Mouse (Mus musculus) myocyte (in vitro differentiated cells): ENCODE results near the gene Pacsin2. TPM values are rescaled to one million over a fixed set of nuclear protein-coding genes. Genes with fewer than 3 reads are reported as not detected.
A peak's percentile ranks its signal among the peaks of the same experiment; 100 is the strongest.

Experiments used
- H3K27me3 ChIP-seq: one replicate; pipeline ENCODE4 v1.6.1; 2011; ENCODE audit not compliant: control insufficient read depth, insufficient read depth, insufficient read length
- H3K36me3 ChIP-seq: one replicate; pipeline ENCODE4 v1.6.1; 2011; ENCODE audit not compliant: control insufficient read depth, insufficient read depth
- H3K4me2 ChIP-seq: one replicate; pipeline ENCODE4 v1.6.1; 2011; ENCODE audit warnings: low read depth, control low read depth
- H3K4me3 ChIP-seq: one replicate; pipeline ENCODE4 v1.5.1; 2011; ENCODE audit warnings: mild to moderate bottlenecking, control low read depth, moderate library complexity
- H3K79me2 ChIP-seq: one replicate; pipeline ENCODE4 v1.6.1; 2011; ENCODE audit not compliant: control insufficient read depth, insufficient read depth
- H3ac ChIP-seq: one replicate; pipeline ENCODE4 v1.6.1; 2011; ENCODE audit not compliant: control insufficient read depth, insufficient read length
- CEBPB ChIP-seq: IDR thresholded peaks from 2 replicates; pipeline ENCODE4 v1.6.1; 2011; ENCODE audit warnings: mild to moderate bottlenecking, moderate library complexity; ENCODE audit not compliant: poor library complexity, insufficient read depth, severe bottlenecking
- E2F4 ChIP-seq: IDR thresholded peaks from one replicate; pipeline ENCODE4 v1.6.1; 2011; ENCODE audit warnings: mild to moderate bottlenecking, control low read depth, moderate library complexity; ENCODE audit not compliant: insufficient read depth
- MAX ChIP-seq: IDR thresholded peaks from one replicate; pipeline ENCODE4 v1.6.1; 2011; ENCODE audit warnings: low read depth, mild to moderate bottlenecking, control low read depth
- MYOD1 ChIP-seq, 3 experiments: IDR thresholded peaks; one replicate each; pipeline ENCODE4 v1.6.1; 2011; ENCODE audit warnings: control low read depth in 2 of 3, low read depth in 2 of 3, mild to moderate bottlenecking in 2 of 3, moderate library complexity in 1 of 3; ENCODE audit not compliant: insufficient read length in 2 of 3, control insufficient read depth in 1 of 3
- MYOG ChIP-seq, 3 experiments: IDR thresholded peaks; one replicate each; pipeline ENCODE4 v1.6.1; 2011; ENCODE audit warnings: control low read depth in 2 of 3, low read depth in 2 of 3, mild to moderate bottlenecking in 2 of 3; ENCODE audit not compliant: insufficient read length in 2 of 3, control insufficient read depth in 1 of 3, insufficient read depth in 1 of 3
- POLR2A ChIP-seq: IDR thresholded peaks from one replicate; pipeline ENCODE4 v1.6.1; 2011; ENCODE audit warnings: low read depth, mild to moderate bottlenecking, control low read depth, moderate library complexity; ENCODE audit not compliant: insufficient read length
- POLR2AphosphoS2 ChIP-seq: IDR thresholded peaks from one replicate; pipeline ENCODE4 v1.6.1; 2011; ENCODE audit warnings: low read depth, control low read depth; ENCODE audit not compliant: insufficient read length
- REST ChIP-seq: IDR thresholded peaks from one replicate; pipeline ENCODE4 v1.6.1; 2011; ENCODE audit warnings: mild to moderate bottlenecking, control low read depth, moderate library complexity; ENCODE audit not compliant: insufficient read depth, insufficient read length
- SRF ChIP-seq: IDR thresholded peaks from one replicate; pipeline ENCODE4 v1.6.1; 2011; ENCODE audit warnings: low read depth; ENCODE audit not compliant: control insufficient read depth, insufficient read length
- TCF12 ChIP-seq: IDR thresholded peaks from one replicate; pipeline ENCODE4 v1.6.1; 2011; ENCODE audit warnings: mild to moderate bottlenecking, control low read depth; ENCODE audit not compliant: poor library complexity, insufficient read depth, severe bottlenecking
- TCF3 ChIP-seq: IDR thresholded peaks from one replicate; pipeline ENCODE4 v1.6.1; 2011; ENCODE audit warnings: low read depth, control low read depth; ENCODE audit not compliant: insufficient read length
- USF1 ChIP-seq: IDR thresholded peaks from one replicate; pipeline ENCODE4 v1.6.1; 2011; ENCODE audit warnings: low read depth, mild to moderate bottlenecking, control low read depth, moderate library complexity
- polyA plus RNA-seq: library from polyadenylated mRNA; unstranded; fragments of >200 nt; fragmentation: generic; extraction: Trizol; gene quantifications from one replicate; pipeline ENCODE4 v1.2.1, GENCODE M21; 2012; ENCODE audit warnings: missing spikeins

Gene Pacsin2
- polyA plus RNA-seq, 1 experiment: 122 TPM

DNA sequence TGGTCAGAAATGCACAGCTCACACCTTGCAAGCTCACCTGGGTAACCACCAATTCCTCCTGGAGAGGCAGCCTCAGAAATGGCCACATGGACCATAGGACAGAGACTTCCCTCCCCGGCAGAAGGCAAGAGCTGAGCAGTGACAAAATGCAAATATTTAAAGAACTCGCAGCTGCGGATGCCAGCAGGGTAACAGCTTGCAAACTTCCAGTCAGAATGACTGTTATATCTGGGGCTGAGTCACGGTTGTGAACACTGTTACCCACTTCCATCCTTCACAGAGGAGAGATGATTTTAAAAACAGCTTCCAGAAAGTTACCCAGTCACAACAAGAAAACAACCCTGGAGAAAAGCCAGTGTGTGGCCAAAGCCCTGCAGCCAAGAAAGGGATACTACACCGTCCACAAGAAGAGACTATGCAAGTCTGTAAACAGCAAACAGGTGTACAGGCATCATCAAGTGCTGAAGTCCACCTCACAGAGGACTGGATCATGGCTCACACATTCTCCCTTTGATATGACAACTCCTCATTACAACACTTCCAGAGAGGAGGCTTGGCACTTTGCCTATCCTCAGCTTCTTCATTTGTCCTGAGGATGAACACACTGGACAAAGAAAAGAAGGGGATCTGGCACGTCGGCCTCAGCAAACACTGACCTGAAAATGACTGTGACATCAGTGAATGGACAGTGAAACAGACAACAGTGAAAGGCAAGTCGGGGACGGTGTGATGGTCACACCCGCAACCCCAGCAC is 16.4 kb downstream of the Pacsin2 start:
- Histone ChIP-seq H3K36me3 (no peaks in the 10 kb centered on the region), H3K4me2 (peak overlapping the region; percentile 55), H3K4me3 (no peak overlapping the region), H3ac (no peak overlapping the region), H3K27me3 (no peaks in the 10 kb centered on the region), H3K79me2 (peaks cover 100% of the 10 kb centered on the region)
- peak in 2 of 3 experiments; percentile 59 to 73 for TF ChIP-seq MYOG (IDR thresholded peaks at IDR 0.05; ENCODE audit: control insufficient read depth in 1 of 3, insufficient read depth in 1 of 3, insufficient read length in 2 of 3, low read depth in 2 of 3)
- TF ChIP-seq TCF3: no peak
- TF ChIP-seq USF1: no peak
- TF ChIP-seq TCF12: peak; percentile 47
- TF ChIP-seq CEBPB: no peak
- no peak for TF ChIP-seq MAX
- peak in 1 of 3 experiments; percentile 36 for TF ChIP-seq MYOD1 (IDR thresholded peaks at IDR 0.05; ENCODE audit: control insufficient read depth in 1 of 3, insufficient read length in 2 of 3, low read depth in 2 of 3)

DNA sequence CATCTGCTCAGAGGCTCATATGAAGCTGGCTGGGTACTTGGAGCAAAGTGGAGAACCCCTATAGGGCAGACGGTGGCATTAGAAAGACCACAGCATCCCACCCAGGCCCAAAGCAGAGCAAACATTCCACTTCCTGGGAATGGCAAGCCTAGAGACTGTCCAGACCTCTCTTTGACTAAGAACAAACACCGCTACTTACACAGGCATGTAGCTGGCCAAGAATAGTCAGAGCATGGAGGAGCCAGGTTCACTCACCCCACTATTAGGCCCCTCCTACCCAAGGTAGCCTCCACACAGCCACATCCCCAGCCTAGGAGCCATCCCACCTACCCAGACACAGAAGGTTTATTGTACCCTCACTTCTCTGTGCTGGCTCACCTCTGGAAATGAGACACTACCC is 18.5 kb downstream of the Pacsin2 start:
- Histone ChIP-seq H3ac (no peak overlapping the region), H3K4me2 (no peak overlapping the region), H3K79me2 (peaks cover 100% of the 10 kb centered on the region), H3K27me3 (no peaks in the 10 kb centered on the region), H3K4me3 (no peak overlapping the region), H3K36me3 (no peaks in the 10 kb centered on the region)
- TF ChIP-seq TCF12: no peak
- TF ChIP-seq MYOD1 (IDR thresholded peaks at IDR 0.05; ENCODE audit: control insufficient read depth in 1 of 3, insufficient read length in 2 of 3, low read depth in 2 of 3): no peak
- no peak for TF ChIP-seq MYOG (IDR thresholded peaks at IDR 0.05; ENCODE audit: control insufficient read depth in 1 of 3, insufficient read depth in 1 of 3, insufficient read length in 2 of 3, low read depth in 2 of 3)
- no peak for TF ChIP-seq MAX
- no peak for TF ChIP-seq POLR2A
- no peak for TF ChIP-seq SRF
- TF ChIP-seq CEBPB: no peak
- no peak for TF ChIP-seq REST
- TF ChIP-seq USF1: no peak
- no peak for TF ChIP-seq E2F4
- TF ChIP-seq TCF3: no peak
- no peak for TF ChIP-seq POLR2AphosphoS2

DNA sequence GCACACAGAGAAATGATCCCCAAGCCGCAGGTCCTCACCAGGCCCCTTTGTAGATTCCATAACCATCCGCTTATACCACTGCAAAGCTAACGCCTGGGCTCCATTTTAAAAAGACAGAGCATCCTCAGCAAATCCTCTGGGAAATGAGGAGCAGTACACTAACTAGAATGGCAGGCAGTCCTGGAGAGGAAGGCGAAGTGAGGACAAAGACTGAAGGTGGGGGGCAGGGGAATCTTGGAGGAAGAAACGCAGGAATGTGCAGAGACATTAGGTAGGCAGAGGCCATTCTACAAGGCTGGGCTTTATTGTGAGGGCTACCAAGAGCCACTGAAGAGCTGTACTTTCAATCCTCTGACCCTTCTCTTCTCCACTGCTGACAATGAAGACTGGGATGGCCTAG is 19.0 kb downstream of the Pacsin2 start:
- TF ChIP-seq REST (no peak), SRF (no peak), E2F4 (no peak), TCF3 (no peak), POLR2A (no peak), MYOD1 (IDR thresholded peaks at IDR 0.05; ENCODE audit: control insufficient read depth in 1 of 3, insufficient read length in 2 of 3, low read depth in 2 of 3) (no peak), USF1 (no peak), TCF12 (no peak), POLR2AphosphoS2 (no peak), CEBPB (no peak)
- peaks cover 100% of the 10 kb centered on the region for H3K79me2 ChIP-seq
- no peak overlapping the region for H3ac ChIP-seq
- H3K36me3 ChIP-seq: no peaks in the 10 kb centered on the region
- no peaks in the 10 kb centered on the region for H3K27me3 ChIP-seq
- H3K4me2 ChIP-seq: no peak overlapping the region
- H3K4me3 ChIP-seq: no peak overlapping the region

DNA sequence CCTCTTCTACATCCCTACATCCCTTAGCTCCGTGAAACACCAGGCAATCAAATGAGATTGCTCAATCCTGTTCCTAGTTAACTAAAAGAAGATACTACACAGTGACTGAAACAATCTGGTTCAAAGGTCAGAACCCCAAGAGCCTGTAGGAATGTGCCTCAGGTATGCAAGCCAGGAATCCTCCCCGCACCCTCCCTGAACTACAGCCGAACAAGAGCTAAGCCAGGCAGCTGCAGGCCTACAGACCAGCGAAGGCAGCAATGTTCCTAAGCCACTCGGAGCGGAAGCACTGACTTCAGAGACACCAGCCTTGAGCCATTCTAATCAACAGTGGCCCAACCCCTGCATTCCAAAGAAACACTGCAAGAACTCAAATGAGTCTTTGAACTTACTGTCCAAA is 20.0 kb downstream of the Pacsin2 start:
- TF ChIP-seq POLR2A (no peak), MYOG (IDR thresholded peaks at IDR 0.05; ENCODE audit: control insufficient read depth in 1 of 3, insufficient read depth in 1 of 3, insufficient read length in 2 of 3, low read depth in 2 of 3) (peak in 1 of 3 experiments; percentile 39), SRF (no peak), POLR2AphosphoS2 (no peak), E2F4 (no peak), CEBPB (0 out of 2 replicates have a peak, but pooled peaks have one; percentile 39)
- Histone ChIP-seq H3K27me3 (no peaks in the 10 kb centered on the region), H3K79me2 (peaks cover 100% of the 10 kb centered on the region), H3ac (no peak overlapping the region), H3K36me3 (no peaks in the 10 kb centered on the region), H3K4me2 (no peak overlapping the region), H3K4me3 (no peak overlapping the region)

DNA sequence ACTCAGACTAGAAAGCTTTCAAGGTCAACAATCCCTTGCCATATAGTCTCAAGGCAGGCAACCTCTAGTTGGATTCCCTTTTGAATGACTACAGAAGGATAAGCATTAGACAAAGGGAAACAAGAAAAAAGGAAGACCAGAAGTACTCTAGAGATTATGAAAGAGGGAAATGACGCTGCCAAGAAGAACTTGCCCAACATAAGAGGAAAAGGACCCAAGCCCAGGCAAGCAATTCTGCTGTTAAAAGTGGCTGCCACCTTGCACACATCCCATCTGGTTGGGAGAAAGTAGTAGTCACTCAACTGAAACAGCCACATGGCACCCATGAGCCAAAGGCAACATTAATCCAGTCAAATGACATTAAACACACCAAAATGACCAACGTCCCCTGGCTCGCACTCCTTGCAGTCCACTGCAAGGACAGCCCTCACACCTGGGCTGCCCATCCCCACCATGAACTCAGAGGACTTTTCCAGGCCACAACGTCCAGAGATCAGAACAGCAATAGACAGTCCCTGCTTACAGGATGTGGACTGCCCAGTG is 21.8 kb downstream of the Pacsin2 start:
- TF ChIP-seq TCF12 (no peak), SRF (peak; percentile 21)
- Histone ChIP-seq H3ac (no peak overlapping the region), H3K27me3 (no peaks in the 10 kb centered on the region), H3K79me2 (peaks cover 100% of the 10 kb centered on the region), H3K36me3 (no peaks in the 10 kb centered on the region), H3K4me2 (no peak overlapping the region), H3K4me3 (no peak overlapping the region)
